Mouse (Mus musculus) CH12.LX (cell line): ENCODE results near the gene Tfdp1.

Source experiments
- CHD1 ChIP-seq: IDR thresholded peaks from 2 replicates; pipeline ENCODE4 v1.6.1; 2012; ENCODE audit warnings: low read depth, low read length, improper control_type of control experiment, inconsistent platforms
- CHD2 ChIP-seq: IDR thresholded peaks from 2 replicates; pipeline ENCODE4 v1.6.1; 2011; ENCODE audit warnings: low read length, improper control_type of control experiment
- CTCF ChIP-seq, 2 experiments: IDR thresholded peaks in 1 of 2; conservative IDR thresholded peaks in 1 of 2; 2 replicates each; pipeline ENCODE4 v1.5.1; 2011 to 2012; ENCODE audit warnings: low read depth in 2 of 2, low read length in 2 of 2, improper control_type of control experiment in 1 of 2, inconsistent platforms in 1 of 2, mild to moderate bottlenecking in 1 of 2, moderate library complexity in 1 of 2
- E2F4 ChIP-seq: IDR thresholded peaks from 2 replicates; pipeline ENCODE4 v1.6.1; 2011; ENCODE audit warnings: low read depth, low read length, improper control_type of control experiment; ENCODE audit not compliant: insufficient replicate concordance
- EP300 ChIP-seq: IDR thresholded peaks from 2 replicates; pipeline ENCODE4 v1.6.1; 2011; ENCODE audit warnings: low read length, improper control_type of control experiment
- JUND ChIP-seq: conservative IDR thresholded peaks from 2 replicates; pipeline ENCODE4 v1.6.1; 2011; ENCODE audit warnings: low read depth, low read length, improper control_type of control experiment
- MAZ ChIP-seq: IDR thresholded peaks from 2 replicates; pipeline ENCODE4 v1.6.1; 2012; ENCODE audit warnings: low read depth, mild to moderate bottlenecking, inconsistent platforms, low read length, improper control_type of control experiment, moderate library complexity
- MEF2A ChIP-seq: IDR thresholded peaks from 2 replicates; pipeline ENCODE4 v1.6.1; 2014; ENCODE audit warnings: low read depth, mild to moderate bottlenecking, inconsistent platforms, low read length, improper control_type of control experiment, borderline replicate concordance
- SMC3 ChIP-seq: IDR thresholded peaks from 2 replicates; pipeline ENCODE4 v1.6.1; 2011; ENCODE audit warnings: low read depth, low read length, improper control_type of control experiment

DNA sequence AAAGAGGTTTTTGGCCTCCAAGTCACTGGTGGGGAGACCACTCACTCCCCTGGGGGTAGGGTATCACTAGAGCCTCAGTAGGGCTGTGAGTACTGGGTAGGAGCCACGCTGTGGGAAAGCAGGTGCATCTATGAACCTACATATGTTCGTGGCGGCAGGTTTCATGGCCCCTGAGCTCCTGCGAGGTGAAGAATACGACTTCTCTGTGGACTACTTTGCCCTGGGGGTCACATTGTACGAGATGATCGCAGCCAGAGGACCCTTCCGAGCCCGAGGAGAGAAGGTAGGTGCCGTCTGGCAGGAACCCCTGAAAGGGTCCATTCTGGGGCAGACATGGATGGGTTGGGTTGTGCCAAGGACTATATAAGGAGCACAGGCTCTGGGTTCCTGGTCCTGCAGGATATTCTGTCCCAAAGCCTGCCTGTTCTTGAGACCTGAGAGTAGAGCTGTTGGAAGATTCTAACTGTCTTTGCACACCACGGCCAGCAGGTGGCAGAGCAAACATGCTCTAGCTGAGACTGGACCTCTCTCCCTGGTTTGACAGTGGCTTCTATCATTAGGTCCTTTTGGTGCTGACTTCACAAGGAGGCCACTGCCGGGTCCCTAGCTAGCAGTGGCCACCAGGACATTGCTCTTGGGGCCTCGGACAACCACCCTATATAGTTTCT lies 74.5 kb downstream of the Tfdp1 start:
- peak; percentile 71 to 88 for TF ChIP-seq CTCF (conservative IDR thresholded peaks at IDR 0.05 in 1 of 2, IDR thresholded peaks at IDR 0.05 in 1 of 2; ENCODE audit: low read depth in 2 of 2, low read length in 2 of 2)
- no peak for TF ChIP-seq JUND
- no peak for TF ChIP-seq MEF2A
- no peak for TF ChIP-seq CHD2
- no peak for TF ChIP-seq E2F4
- TF ChIP-seq EP300 = no peak
- TF ChIP-seq CHD1 = no peak
- TF ChIP-seq MAZ = no peak
- TF ChIP-seq SMC3 = peak; percentile 82
